Mouse (Mus musculus): ENCODE data around the gene Ccdc191. TPM values are rescaled to one million over a fixed set of nuclear protein-coding genes. Genes with fewer than 3 reads are reported as not detected.

Gene Ccdc191
- polyA plus RNA-seq, 1 experiment, result 0.98 TPM

DNA sequence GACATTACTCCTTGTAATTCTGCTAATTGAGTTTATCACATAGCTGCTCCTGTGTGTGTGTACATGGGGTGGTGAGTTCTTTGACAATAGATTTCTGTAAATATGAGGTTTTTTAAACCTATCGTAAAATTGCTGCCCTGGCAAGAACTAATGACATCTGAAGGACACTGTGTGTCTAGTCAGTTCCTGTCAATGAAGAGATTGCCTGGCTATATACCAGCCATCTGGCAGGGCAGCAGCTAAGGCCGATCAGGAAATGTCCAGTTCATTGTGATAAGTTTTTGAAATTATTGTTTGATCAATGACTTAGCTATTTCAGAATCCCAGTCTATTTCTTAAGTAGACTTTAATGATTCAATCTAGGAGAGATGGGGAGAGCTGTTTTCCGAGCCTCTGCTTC lies 55.8 kb downstream of the Ccdc191 start:
- H3ac ChIP-seq (ENCODE audit: control insufficient read depth, insufficient read length, low read depth), result no peak overlapping the region
- no peaks in the 10 kb centered on the region for H3K27me3 ChIP-seq (ENCODE audit: control insufficient read depth, insufficient read depth, insufficient read length)
- TF ChIP-seq CEBPB (IDR thresholded peaks at IDR 0.05; ENCODE audit: low read depth), result no peak
- TF ChIP-seq MYOG (IDR thresholded peaks at IDR 0.05; ENCODE audit: control insufficient read depth, extremely low read depth, insufficient read length), result no peak
- no peak for TF ChIP-seq FOSL1 (IDR thresholded peaks at IDR 0.05; ENCODE audit: insufficient read depth, low read length, poor library complexity, severe bottlenecking)
- no peak for TF ChIP-seq USF1 (IDR thresholded peaks at IDR 0.05; ENCODE audit: low read depth)
- TF ChIP-seq CTCF (IDR thresholded peaks at IDR 0.05; ENCODE audit: control insufficient read depth, insufficient read depth, insufficient read length), result no peak
- TF ChIP-seq MAX (IDR thresholded peaks at IDR 0.05), result no peak
- TF ChIP-seq MYOD1 (IDR thresholded peaks at IDR 0.05; ENCODE audit: control insufficient read depth, insufficient read length, low read depth), result no peak

GRCm38 (mm10) chr16:43945869-43946268 lies 56.3 kb downstream of the Ccdc191 start:
- Histone ChIP-seq H3ac (ENCODE audit: control insufficient read depth, insufficient read length, low read depth) (no peak overlapping the region), H3K79me3 (ENCODE audit: low read depth) (no peaks in the 10 kb centered on the region), H3K79me2 (ENCODE audit: control insufficient read depth, insufficient read depth) (no peaks in the 10 kb centered on the region), H3K4me3 (ENCODE audit: insufficient read depth, poor library complexity, severe bottlenecking) (no peak overlapping the region), H3K27me3 (ENCODE audit: control insufficient read depth, insufficient read depth, insufficient read length) (no peaks in the 10 kb centered on the region), H3K36me3 (ENCODE audit: control insufficient read depth, insufficient read depth) (peaks cover 12% of the 10 kb centered on the region)
- TF ChIP-seq MYOG (IDR thresholded peaks at IDR 0.05; ENCODE audit: control insufficient read depth, extremely low read depth, insufficient read length) (no peak), FOSL1 (IDR thresholded peaks at IDR 0.05; ENCODE audit: insufficient read depth, low read length, poor library complexity, severe bottlenecking) (no peak), CEBPB (IDR thresholded peaks at IDR 0.05; ENCODE audit: low read depth) (no peak), CTCF (IDR thresholded peaks at IDR 0.05; ENCODE audit: control insufficient read depth, insufficient read depth, insufficient read length) (no peak), MAX (IDR thresholded peaks at IDR 0.05) (no peak), MYOD1 (IDR thresholded peaks at IDR 0.05; ENCODE audit: control insufficient read depth, insufficient read length, low read depth) (no peak)

More for the DNA sequence above, 55.8 kb downstream of the Ccdc191 start:
- H3K4me3 ChIP-seq (ENCODE audit: insufficient read depth, poor library complexity, severe bottlenecking), result no peak overlapping the region
- H3K36me3 ChIP-seq (ENCODE audit: control insufficient read depth, insufficient read depth), result peaks cover 9% of the 10 kb centered on the region
- no peaks in the 10 kb centered on the region for H3K79me2 ChIP-seq (ENCODE audit: control insufficient read depth, insufficient read depth)
- H3K79me3 ChIP-seq (ENCODE audit: low read depth), result no peaks in the 10 kb centered on the region

DNA sequence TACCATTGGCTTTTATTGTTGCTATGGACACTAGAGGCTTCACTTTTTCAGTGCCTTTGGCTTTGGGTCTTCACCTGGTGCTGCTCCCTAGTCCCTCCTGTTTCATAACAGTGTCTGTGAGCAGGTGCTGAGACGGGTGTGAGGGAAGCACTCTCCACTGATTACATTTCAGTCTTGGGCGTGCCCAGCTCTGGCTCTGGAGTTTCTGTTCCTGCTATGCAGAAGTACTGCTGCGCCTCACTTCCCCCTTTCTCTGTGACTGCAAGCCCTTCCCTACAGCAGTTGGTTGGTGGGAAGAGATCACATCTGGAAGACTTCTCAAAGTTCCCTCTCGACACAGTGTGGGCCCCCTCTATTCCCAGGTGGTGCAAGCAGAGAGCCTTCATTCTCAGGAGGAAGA lies 62.0 kb downstream of the Ccdc191 start:
- H3K79me3 ChIP-seq (ENCODE audit: low read depth), result no peaks in the 10 kb centered on the region
- no peak overlapping the region for H3K4me3 ChIP-seq (ENCODE audit: insufficient read depth, poor library complexity, severe bottlenecking)
- H3K79me2 ChIP-seq (ENCODE audit: control insufficient read depth, insufficient read depth), result no peaks in the 10 kb centered on the region
- no peak for TF ChIP-seq FOSL1 (IDR thresholded peaks at IDR 0.05; ENCODE audit: insufficient read depth, low read length, poor library complexity, severe bottlenecking)
- TF ChIP-seq MYOD1 (IDR thresholded peaks at IDR 0.05; ENCODE audit: control insufficient read depth, insufficient read length, low read depth), result no peak
- no peak for TF ChIP-seq USF1 (IDR thresholded peaks at IDR 0.05; ENCODE audit: low read depth)
- no peak for TF ChIP-seq CTCF (IDR thresholded peaks at IDR 0.05; ENCODE audit: control insufficient read depth, insufficient read depth, insufficient read length)
- no peak for TF ChIP-seq MYOG (IDR thresholded peaks at IDR 0.05; ENCODE audit: control insufficient read depth, extremely low read depth, insufficient read length)
- no peak for TF ChIP-seq CEBPB (IDR thresholded peaks at IDR 0.05; ENCODE audit: low read depth)
- no peak for TF ChIP-seq MAX (IDR thresholded peaks at IDR 0.05)
- no peaks in the 10 kb centered on the region for H3K27me3 ChIP-seq (ENCODE audit: control insufficient read depth, insufficient read depth, insufficient read length)
- H3K36me3 ChIP-seq (ENCODE audit: control insufficient read depth, insufficient read depth), result peaks cover 8% of the 10 kb centered on the region
- H3ac ChIP-seq (ENCODE audit: control insufficient read depth, insufficient read length, low read depth), result no peak overlapping the region

DNA sequence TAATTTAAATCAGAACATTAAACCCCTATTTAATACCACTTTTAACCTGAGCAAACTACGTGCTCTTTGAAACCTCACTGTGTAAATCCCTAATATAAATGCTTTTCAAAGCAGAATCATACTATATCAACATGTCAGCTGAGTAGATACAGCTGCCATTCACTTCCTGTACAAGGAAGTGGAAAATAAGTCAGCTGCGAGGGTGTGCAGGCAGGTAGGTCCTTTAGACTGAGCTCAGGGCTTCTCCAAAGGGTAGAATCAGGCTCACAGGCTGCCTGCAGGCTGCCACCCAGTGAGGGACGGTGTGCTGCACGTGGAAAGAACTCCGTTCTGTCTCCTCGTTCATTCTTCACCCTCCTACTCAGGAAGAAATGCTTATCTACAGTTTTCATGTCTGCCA lies 65.3 kb downstream of the Ccdc191 start:
- H3ac ChIP-seq (ENCODE audit: control insufficient read depth, insufficient read length, low read depth), result no peak overlapping the region
- no peaks in the 10 kb centered on the region for H3K79me2 ChIP-seq (ENCODE audit: control insufficient read depth, insufficient read depth)
- TF ChIP-seq CTCF (IDR thresholded peaks at IDR 0.05; ENCODE audit: control insufficient read depth, insufficient read depth, insufficient read length) (no peak), MYOG (IDR thresholded peaks at IDR 0.05; ENCODE audit: control insufficient read depth, extremely low read depth, insufficient read length) (no peak), FOSL1 (IDR thresholded peaks at IDR 0.05; ENCODE audit: insufficient read depth, low read length, poor library complexity, severe bottlenecking) (no peak), CEBPB (IDR thresholded peaks at IDR 0.05; ENCODE audit: low read depth) (no peak), MAX (IDR thresholded peaks at IDR 0.05) (no peak), USF1 (IDR thresholded peaks at IDR 0.05; ENCODE audit: low read depth) (no peak), MYOD1 (IDR thresholded peaks at IDR 0.05; ENCODE audit: control insufficient read depth, insufficient read length, low read depth) (no peak)
- H3K79me3 ChIP-seq (ENCODE audit: low read depth), result no peaks in the 10 kb centered on the region
- H3K4me3 ChIP-seq (ENCODE audit: insufficient read depth, poor library complexity, severe bottlenecking), result no peak overlapping the region
- H3K27me3 ChIP-seq (ENCODE audit: control insufficient read depth, insufficient read depth, insufficient read length), result no peaks in the 10 kb centered on the region
- peaks cover 8% of the 10 kb centered on the region for H3K36me3 ChIP-seq (ENCODE audit: control insufficient read depth, insufficient read depth)

- H3K4me3 ChIP-seq (ENCODE audit: insufficient read depth, poor library complexity, severe bottlenecking), result no peak overlapping the region
- no peaks in the 10 kb centered on the region for H3K79me3 ChIP-seq (ENCODE audit: low read depth)
- no peaks in the 10 kb centered on the region for H3K27me3 ChIP-seq (ENCODE audit: control insufficient read depth, insufficient read depth, insufficient read length)
- TF ChIP-seq CTCF (IDR thresholded peaks at IDR 0.05; ENCODE audit: control insufficient read depth, insufficient read depth, insufficient read length), result no peak
- TF ChIP-seq CEBPB (IDR thresholded peaks at IDR 0.05; ENCODE audit: low read depth), result no peak
- no peak for TF ChIP-seq MYOD1 (IDR thresholded peaks at IDR 0.05; ENCODE audit: control insufficient read depth, insufficient read length, low read depth)
- TF ChIP-seq FOSL1 (IDR thresholded peaks at IDR 0.05; ENCODE audit: insufficient read depth, low read length, poor library complexity, severe bottlenecking), result no peak
- TF ChIP-seq MAX (IDR thresholded peaks at IDR 0.05), result no peak
- TF ChIP-seq MYOG (IDR thresholded peaks at IDR 0.05; ENCODE audit: control insufficient read depth, extremely low read depth, insufficient read length), result no peak
- no peak for TF ChIP-seq USF1 (IDR thresholded peaks at IDR 0.05; ENCODE audit: low read depth)
- H3K79me2 ChIP-seq (ENCODE audit: control insufficient read depth, insufficient read depth), result no peaks in the 10 kb centered on the region
- no peak overlapping the region for H3ac ChIP-seq (ENCODE audit: control insufficient read depth, insufficient read length, low read depth)
- H3K36me3 ChIP-seq (ENCODE audit: control insufficient read depth, insufficient read depth), result no peaks in the 10 kb centered on the region
Observed at GRCm38 (mm10) chr16:43958038-43958437, 68.4 kb downstream of the Ccdc191 start.

- no peaks in the 10 kb centered on the region for H3K36me3 ChIP-seq (ENCODE audit: control insufficient read depth, insufficient read depth)
- no peak overlapping the region for H3K4me3 ChIP-seq (ENCODE audit: insufficient read depth, poor library complexity, severe bottlenecking)
- no peaks in the 10 kb centered on the region for H3K79me3 ChIP-seq (ENCODE audit: low read depth)
- no peaks in the 10 kb centered on the region for H3K27me3 ChIP-seq (ENCODE audit: control insufficient read depth, insufficient read depth, insufficient read length)
- no peaks in the 10 kb centered on the region for H3K79me2 ChIP-seq (ENCODE audit: control insufficient read depth, insufficient read depth)
- TF ChIP-seq FOSL1 (IDR thresholded peaks at IDR 0.05; ENCODE audit: insufficient read depth, low read length, poor library complexity, severe bottlenecking), result no peak
- TF ChIP-seq CEBPB (IDR thresholded peaks at IDR 0.05; ENCODE audit: low read depth), result no peak
- no peak for TF ChIP-seq USF1 (IDR thresholded peaks at IDR 0.05; ENCODE audit: low read depth)
- no peak for TF ChIP-seq CTCF (IDR thresholded peaks at IDR 0.05; ENCODE audit: control insufficient read depth, insufficient read depth, insufficient read length)
- TF ChIP-seq MAX (IDR thresholded peaks at IDR 0.05), result no peak
- no peak for TF ChIP-seq MYOD1 (IDR thresholded peaks at IDR 0.05; ENCODE audit: control insufficient read depth, insufficient read length, low read depth)
- TF ChIP-seq MYOG (IDR thresholded peaks at IDR 0.05; ENCODE audit: control insufficient read depth, extremely low read depth, insufficient read length), result no peak
- H3ac ChIP-seq (ENCODE audit: control insufficient read depth, insufficient read length, low read depth), result no peak overlapping the region
Observed at GRCm38 (mm10) chr16:43963291-43963690, 73.7 kb downstream of the Ccdc191 start.

All from C2C12 (cell line).